Mouse (Mus musculus) thymus, adult 2 months (tissue): ENCODE data around the gene Xndc1.

Experiments used
- CTCF ChIP-seq: fragments of 200-500 bp; IDR thresholded peaks from 2 replicates; pipeline ENCODE4 v1.5.1; 2012; ENCODE audit warnings: mild to moderate bottlenecking, control low read depth, low read length, moderate library complexity, borderline replicate concordance; ENCODE audit not compliant: control insufficient read depth, poor library complexity, insufficient read depth; ENCODE audit errors: extremely low read depth
- POLR2A ChIP-seq: fragments of 200-500 bp; IDR thresholded peaks from 2 replicates; pipeline ENCODE4 v1.6.1; 2012; ENCODE audit warnings: mild to moderate bottlenecking, low read length, control low read depth, moderate library complexity; ENCODE audit not compliant: control insufficient read depth, poor library complexity, insufficient read depth; ENCODE audit errors: extremely low read depth

- TF ChIP-seq CTCF = no peak
- TF ChIP-seq POLR2A = peak; percentile 73
Measured at GRCm38 (mm10) chr7:102065046-102065891, at the start of gene Xndc1, which contains the start of the genes Rnf121 and Xntrpc.
